Mouse (Mus musculus): ENCODE data around the gene Foxp4.

Foxp4 gene

GRCm38 (mm10) chr17:47924383-47925339, at the start of gene Foxp4:
Foxp4 (minus strand) TSS chr17:47924645.
- DNase-seq (ENCODE audit: low spot score) = peak; percentile 78

- DNase-seq (ENCODE audit: low spot score) = no peak
Measured at GRCm38 (mm10) chr17:47973563-47974472, 49.4 kb upstream of the Foxp4 start.

- DNase-seq (ENCODE audit: low spot score) = no peak
Measured at GRCm38 (mm10) chr17:47965885-47966505, 41.5 kb upstream of the Foxp4 start.

GRCm38 (mm10) chr17:47958046-47958790, 33.8 kb upstream of the Foxp4 start:
- DNase-seq (ENCODE audit: low spot score) = no peak

- DNase-seq (ENCODE audit: low spot score) = no peak
Measured at GRCm38 (mm10) chr17:47956486-47956885, 32.0 kb upstream of the Foxp4 start.

DNA sequence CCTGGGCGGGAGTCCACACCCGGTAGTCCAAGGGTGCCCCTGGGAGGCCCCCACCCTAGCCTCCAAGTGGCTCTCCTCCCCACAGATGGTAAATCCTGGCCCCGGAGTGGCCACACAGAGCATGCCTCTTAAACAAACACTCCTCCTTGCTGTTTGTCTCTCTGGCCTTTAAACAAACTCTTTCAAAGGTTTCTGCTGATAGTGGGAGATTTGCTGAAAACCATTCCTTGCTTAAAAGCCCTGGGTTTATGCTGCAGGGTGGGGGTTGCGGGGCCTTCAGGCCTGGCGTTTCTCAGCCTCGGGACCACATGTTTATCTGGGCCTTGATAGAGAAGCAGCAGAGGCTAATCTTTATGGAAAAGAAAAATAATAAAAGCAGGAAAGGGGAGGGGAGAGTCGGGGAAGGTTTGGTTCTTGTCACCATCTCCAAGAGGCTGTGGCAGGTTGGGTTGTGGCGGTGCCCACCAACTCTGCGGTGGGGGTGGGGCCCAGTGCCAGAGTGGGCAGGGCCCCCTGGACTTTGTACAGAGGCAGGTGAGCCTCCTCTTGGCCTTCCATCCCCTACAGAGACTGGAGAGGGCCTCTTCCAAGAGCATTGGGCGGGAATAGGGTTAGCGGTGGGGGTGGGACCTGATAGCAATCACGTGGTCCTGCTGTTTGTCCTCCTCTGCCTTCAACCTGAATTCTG, 30.8 kb upstream of the Foxp4 start:
- no peak for DNase-seq (ENCODE audit: low spot score)

DNA sequence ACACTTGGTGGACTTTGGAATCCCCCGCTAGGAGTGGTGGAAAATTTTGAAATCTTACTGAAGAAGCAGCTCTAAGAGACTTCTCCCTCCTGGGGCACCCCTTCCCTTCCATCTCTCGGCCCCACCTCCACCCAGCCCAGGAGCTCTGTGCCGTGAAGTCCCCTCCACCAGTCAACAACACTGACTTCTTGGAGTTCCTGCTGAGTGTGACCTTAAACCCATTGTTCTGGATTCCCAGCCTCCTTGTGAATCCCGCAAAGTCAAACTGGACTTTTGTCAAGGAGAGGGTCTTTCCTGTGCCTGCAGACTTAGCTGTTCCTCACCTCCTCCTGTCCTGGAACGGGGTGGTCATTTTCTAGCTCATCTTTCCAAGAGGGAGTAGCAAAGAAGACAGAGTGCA, 28.8 kb upstream of the Foxp4 start:
- no peak for DNase-seq (ENCODE audit: low spot score)

DNA sequence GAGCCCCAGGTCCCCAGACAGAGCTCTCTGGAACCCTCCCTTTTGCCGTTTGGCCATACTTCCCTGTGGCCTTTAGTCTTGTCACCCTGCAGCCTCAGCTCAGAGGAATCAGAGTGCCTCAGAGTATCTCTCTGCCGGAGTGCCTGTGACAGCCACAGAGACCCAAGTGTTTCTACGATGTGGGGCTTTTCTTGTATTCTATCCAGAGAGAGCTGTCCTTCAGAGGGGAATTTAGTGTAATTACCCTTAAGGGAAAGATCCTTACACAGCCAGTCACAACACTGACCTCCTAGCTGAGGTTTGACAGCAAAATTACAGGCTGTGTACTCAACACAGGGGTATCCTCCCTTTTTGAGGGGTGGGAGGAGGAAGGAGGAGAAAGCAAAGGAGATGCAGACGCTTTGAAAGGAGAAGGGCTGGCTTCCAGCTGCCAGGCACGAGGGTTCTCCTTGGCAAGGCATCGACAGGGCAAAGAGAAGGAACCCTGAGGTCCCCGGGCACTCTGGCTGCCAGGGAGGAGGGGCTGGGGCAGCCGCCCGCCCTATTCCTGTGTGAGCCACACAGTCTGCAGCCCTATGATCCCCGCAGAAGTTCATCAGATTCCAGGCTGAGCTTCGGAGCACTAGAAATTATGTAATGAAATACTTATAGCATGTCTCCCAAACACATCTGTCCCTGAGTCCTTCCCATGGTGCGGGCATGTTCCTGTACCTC, 28.1 kb upstream of the Foxp4 start:
- no peak for DNase-seq (ENCODE audit: low spot score)

GRCm38 (mm10) chr17:47951452-47951851, 27.0 kb upstream of the Foxp4 start:
- no peak for DNase-seq (ENCODE audit: low spot score)

GRCm38 (mm10) chr17:47950831-47951230, 26.4 kb upstream of the Foxp4 start:
- no peak for DNase-seq (ENCODE audit: low spot score)

- no peak for DNase-seq (ENCODE audit: low spot score)
Measured at GRCm38 (mm10) chr17:47949441-47949840, 25.0 kb upstream of the Foxp4 start.

DNA sequence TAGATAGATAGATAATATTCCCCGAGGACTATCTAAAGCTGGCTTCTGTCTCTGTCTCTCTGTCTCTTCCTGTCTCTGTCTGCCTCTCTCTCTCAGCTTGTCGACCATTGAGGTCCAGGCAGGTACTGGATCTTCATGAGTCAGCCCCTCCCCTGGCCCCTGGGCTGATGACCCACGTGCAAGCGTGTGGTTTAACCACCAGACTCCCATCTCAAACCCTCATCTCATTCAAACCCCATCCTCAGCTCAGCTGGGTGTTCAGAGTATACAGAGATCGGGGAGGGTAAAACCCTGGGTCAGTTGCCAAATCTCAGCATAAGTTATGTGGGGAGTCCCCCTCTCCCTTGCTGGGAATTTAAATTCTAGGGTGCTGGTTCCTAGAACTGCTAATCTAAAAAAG, 24.3 kb upstream of the Foxp4 start:
- no peak for DNase-seq (ENCODE audit: low spot score)

- no peak for DNase-seq (ENCODE audit: low spot score)
Measured at GRCm38 (mm10) chr17:47946921-47947420, 22.5 kb upstream of the Foxp4 start.

- no peak for DNase-seq (ENCODE audit: low spot score)
Measured at GRCm38 (mm10) chr17:47946111-47946510, 21.7 kb upstream of the Foxp4 start.

- DNase-seq (ENCODE audit: low spot score) = no peak
Measured at GRCm38 (mm10) chr17:47943103-47943870, 18.8 kb upstream of the Foxp4 start.

DNA sequence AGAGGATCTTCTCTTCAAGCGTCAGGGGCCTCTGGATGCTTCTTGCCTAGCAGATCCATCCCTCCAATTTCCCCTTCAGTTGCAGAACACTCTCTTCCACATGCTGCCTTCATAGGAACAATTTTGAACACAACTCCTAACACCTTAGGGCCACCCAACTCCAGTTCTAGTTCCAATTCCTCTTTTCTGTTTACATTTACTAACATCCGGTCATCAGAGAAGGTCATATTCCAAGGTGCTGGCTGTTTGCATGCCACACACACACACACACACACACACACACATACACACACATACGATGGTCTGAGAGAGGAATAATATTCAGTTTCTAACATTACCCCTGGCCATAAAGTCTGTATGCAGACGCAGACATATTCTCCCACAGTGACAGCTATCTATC, 17.6 kb upstream of the Foxp4 start:
- no peak for DNase-seq (ENCODE audit: low spot score)

- DNase-seq (ENCODE audit: low spot score) = no peak
Measured at GRCm38 (mm10) chr17:47938839-47939238, 14.4 kb upstream of the Foxp4 start.

DNA sequence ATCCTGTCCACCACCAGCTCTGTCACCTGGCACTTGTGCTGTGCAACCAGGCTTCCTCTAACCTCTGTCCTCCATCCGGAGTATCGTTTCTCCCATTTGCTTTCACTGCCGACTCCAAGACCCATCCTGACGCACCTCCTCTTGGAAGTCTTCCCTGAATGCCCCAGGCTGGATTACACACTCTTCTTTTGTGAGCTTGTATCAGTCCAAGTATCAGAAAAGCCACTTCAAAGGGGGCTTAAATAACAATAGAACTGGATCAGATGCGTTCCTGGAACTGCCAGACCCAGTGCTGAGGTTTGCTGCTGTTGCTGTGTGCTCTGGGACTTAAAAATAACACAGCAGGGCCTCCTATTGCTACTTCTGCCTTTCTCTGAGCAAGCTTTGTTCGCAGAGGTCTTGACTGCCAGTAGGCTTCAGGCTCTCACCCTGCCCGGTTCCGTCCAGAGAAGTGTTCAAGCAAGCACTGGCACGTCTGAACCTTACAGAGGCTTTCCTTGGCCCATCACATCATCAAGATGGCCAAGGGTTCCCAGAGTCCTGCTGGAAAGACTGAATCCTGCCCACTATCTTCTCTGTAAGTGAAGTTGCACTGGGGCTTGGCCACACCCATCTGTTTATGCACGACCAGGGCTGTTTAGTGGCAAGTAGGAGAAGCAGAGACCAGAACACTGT, 13.6 kb upstream of the Foxp4 start:
- DNase-seq (ENCODE audit: low spot score) = no peak

GRCm38 (mm10) chr17:47936591-47936990, 12.1 kb upstream of the Foxp4 start:
- no peak for DNase-seq (ENCODE audit: low spot score)
